Mouse (Mus musculus) gonadal fat pad, adult 2 months (tissue): ENCODE measurements around the gene Fam131b. TPM values are rescaled to one million over a fixed set of nuclear protein-coding genes. Genes with fewer than 3 reads are reported as not detected.

Source experiments
- polyA plus RNA-seq: library from polyadenylated mRNA; depleted of rRNA; stranded (reverse); fragments of >200 nt; gene quantifications from 2 replicates; pipeline ENCODE4 v1.2.3, GENCODE M21; 2012; rRNA removed

The Fam131b gene
- polyA plus RNA-seq, 1 experiment: 0.36 TPM

Other genes starting within 250 kb of the Fam131b start
- 0.11 TPM in 1 of 2 replicates, not detected in the other for gene Tas2r139, start 183.7 kb downstream of the Fam131b start, polyA plus RNA-seq
- not detected in 2 replicates for gene Tas2r144, start 109.3 kb downstream of the Fam131b start, polyA plus RNA-seq
- 52.2 and 57.2 TPM in 2 replicates for gene Gstk1, start 78.7 kb downstream of the Fam131b start, polyA plus RNA-seq
- gene Tmem139, start 62.7 kb downstream of the Fam131b start, polyA plus RNA-seq: 14.5 and 17.4 TPM in 2 replicates
- gene Casp2, start 59.7 kb downstream of the Fam131b start, polyA plus RNA-seq: 26.0 and 28.7 TPM in 2 replicates
- gene Clcn1, start 38.0 kb downstream of the Fam131b start, polyA plus RNA-seq: 0.15 and 0.26 TPM in 2 replicates
- gene Zyx, start 25.0 kb upstream of the Fam131b start, polyA plus RNA-seq: 105 and 140 TPM in 2 replicates
- gene Epha1, start 48.6 kb upstream of the Fam131b start, polyA plus RNA-seq: 20.6 and 21.2 TPM in 2 replicates
- gene Tas2r143, start 75.6 kb upstream of the Fam131b start, polyA plus RNA-seq: 0.18 and 0.29 TPM in 2 replicates
- not detected in 2 replicates for gene Tas2r135, start 80.8 kb upstream of the Fam131b start, polyA plus RNA-seq
- not detected in 2 replicates for gene Tas2r126, start 109.9 kb upstream of the Fam131b start, polyA plus RNA-seq
- gene Olfr458, start 140.6 kb upstream of the Fam131b start, polyA plus RNA-seq: not detected in 2 replicates
- gene Olfr457, start 151.7 kb upstream of the Fam131b start, polyA plus RNA-seq: not detected in 2 replicates
- gene Olfr456, start 162.6 kb upstream of the Fam131b start, polyA plus RNA-seq: not detected in 2 replicates
- gene Olfr455, start 222.9 kb upstream of the Fam131b start, polyA plus RNA-seq: not detected in 2 replicates